Mouse (Mus musculus): ENCODE data around the gene Olfr954. TPM values are rescaled to one million over a fixed set of nuclear protein-coding genes. Genes with fewer than 3 reads are reported as not detected.

Olfr954 gene
- polyA plus RNA-seq (2012; rRNA removed), result not detected in 2 replicates

DNA sequence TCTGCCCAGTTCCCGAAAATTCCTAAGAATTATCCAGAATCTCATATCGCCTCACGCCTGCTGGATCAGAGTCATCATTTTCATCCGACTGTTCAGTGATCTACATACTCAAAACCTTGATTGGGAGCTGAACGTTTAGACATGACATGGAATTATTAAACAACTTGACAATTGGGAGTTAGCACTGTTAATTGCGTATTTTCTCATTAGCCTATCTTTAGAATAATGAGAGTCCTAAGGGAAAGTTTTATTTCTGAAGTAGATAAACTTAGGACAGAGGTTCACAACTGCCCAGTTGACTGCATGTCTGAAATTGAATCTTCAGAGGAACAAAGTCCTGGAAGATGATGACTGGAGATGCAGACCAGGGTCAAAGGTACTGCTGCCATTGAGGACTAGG, at the start of gene Olfr954:
Olfr954 (plus strand) TSS at position 301 of the 400 bp plus-strand sequence.
- no peak for DNase-seq (ENCODE audit: low read depth, low spot score)
- 77% methylated on average over 6 of the region's 6 CpGs for WGBS

DNA sequence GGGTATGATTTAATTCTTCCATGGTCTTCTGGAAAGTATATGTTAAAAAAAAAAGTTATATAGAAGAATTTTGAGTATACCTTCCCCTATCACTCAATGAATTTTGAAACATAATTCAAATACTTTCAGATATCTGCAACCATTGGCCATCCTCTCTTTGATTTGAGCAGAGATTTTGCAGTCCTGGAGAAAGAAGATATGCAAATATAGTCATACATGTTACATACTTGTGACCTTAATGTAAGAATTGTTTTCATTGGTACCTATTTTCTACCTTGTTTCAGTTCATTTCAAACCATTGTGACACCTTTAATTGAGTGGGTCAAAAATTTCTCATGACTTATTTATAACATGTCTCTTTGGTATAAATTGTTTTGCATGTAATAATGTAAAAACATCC, 29.5 kb upstream of the Olfr954 start, which contains the start of gene Olfr952:
Olfr952 (minus strand) TSS at position 101 of the 400 bp plus-strand sequence.
- DNase-seq (ENCODE audit: low read depth, low spot score), result no peak

DNA sequence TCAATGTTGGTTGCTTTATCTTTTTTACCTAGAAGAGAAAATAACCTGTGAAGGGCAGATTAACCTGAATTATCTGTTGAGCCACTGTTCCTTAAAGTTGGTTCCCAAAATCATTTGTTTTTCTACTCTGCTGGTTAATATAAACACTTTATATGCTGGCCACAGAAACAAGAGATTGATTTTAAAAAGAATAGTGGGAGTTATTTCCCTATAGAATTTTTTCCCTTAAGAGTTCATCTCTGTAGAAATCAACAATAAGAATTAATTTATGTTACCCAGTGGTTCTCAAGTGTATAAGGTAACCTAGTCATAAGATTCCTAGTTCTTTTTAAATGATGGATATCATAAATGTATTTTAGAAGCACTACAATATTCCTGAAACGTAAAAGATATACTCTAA, 15.3 kb downstream of the Olfr954 start, which contains the start of gene Olfr955:
Olfr955 (minus strand) TSS at position 101 of the 400 bp plus-strand sequence.
- no peak for DNase-seq (ENCODE audit: low read depth, low spot score)
- WGBS, result 32% methylated on average over 1 of the region's 1 CpGs

DNA sequence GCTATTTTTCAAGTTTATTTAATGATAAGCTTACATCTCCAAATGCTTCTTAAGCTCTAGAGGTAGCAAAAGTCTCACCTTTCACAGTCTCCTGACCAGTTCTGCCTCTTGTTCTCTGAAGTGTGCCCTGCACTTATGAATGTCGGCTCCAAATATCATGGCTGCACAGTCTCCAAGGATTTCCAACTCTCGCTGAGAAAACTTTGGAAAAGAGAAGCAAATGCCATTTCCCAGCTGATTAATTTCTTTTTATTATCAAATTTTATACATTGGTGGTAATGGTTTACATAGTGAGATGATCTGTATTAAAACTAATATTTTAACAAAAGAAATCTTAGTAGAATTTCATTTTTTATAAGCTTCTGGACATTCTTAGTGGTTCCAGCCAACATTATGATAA, 37.4 kb downstream of the Olfr954 start, which contains the start of gene Olfr44:
Olfr44 (minus strand) TSS at position 101 of the 400 bp plus-strand sequence.
- 84% methylated on average over 2 of the region's 2 CpGs for WGBS
- no peak for DNase-seq (ENCODE audit: low read depth, low spot score)

DNA sequence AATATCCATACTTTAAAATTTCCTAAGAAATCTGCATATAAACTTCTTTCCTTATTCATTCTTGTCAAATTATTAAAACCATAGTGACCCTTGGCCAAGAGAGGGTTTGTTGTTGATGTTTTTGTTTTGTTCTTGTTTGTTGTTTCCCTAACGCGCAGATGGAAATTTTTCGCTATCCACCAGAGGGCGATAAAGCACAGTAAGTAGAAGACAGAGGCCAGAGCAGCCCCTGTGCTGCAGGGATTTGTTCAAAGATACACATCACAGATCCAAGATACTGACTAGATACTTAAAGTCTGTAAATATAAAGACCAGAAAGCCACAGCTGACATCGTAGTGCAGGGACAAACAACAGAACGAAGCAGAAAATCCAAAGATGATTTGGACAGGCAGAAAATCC, 52.5 kb downstream of the Olfr954 start:
- DNase-seq (ENCODE audit: low read depth, low spot score), result no peak
- 6% methylated on average over 6 of the region's 6 CpGs for WGBS

DNA sequence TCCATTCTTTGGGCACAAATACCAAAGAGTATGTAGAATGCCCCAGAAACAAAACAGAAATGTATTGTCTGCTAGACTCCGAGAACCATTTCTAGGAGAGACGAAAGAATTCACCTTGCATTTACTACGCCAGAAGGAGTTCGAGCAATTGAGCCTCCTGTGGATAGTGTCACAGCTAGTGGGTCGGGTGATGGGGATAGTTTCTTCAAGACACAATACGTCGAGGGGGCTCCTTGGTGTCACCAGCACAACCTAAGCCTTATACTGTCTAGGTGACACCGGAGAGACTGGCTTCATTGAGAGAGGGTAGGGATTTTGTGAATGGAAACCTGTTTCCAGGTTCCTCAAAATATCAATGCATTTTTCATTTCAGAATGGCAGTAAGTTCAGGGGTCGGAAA, 52.9 kb downstream of the Olfr954 start:
- WGBS, result 79% methylated on average over 9 of the region's 9 CpGs
- DNase-seq (ENCODE audit: low read depth, low spot score), result no peak

Other genes with a start within 250 kb of the Olfr954 start
- gene Olfr1537, start 206.7 kb upstream of the Olfr954 start, polyA plus RNA-seq (2012; rRNA removed), result not detected in 2 replicates
- gene Olfr945, start 179.9 kb upstream of the Olfr954 start, polyA plus RNA-seq (2012; rRNA removed), result not detected in 2 replicates
- gene Olfr948, start 130.7 kb upstream of the Olfr954 start, polyA plus RNA-seq (2012; rRNA removed), result not detected in 2 replicates
- not detected in 2 replicates for gene Olfr951, start 69.3 kb upstream of the Olfr954 start, polyA plus RNA-seq (2012; rRNA removed)
- not detected in 2 replicates for gene Olfr952, start 29.6 kb upstream of the Olfr954 start, polyA plus RNA-seq (2012; rRNA removed)
- not detected in 2 replicates for gene Olfr955, start 15.2 kb downstream of the Olfr954 start, polyA plus RNA-seq (2012; rRNA removed)
- gene Olfr44, start 37.3 kb downstream of the Olfr954 start, polyA plus RNA-seq (2012; rRNA removed), result not detected in 2 replicates
- not detected in 2 replicates for gene Olfr957, start 59.1 kb downstream of the Olfr954 start, polyA plus RNA-seq (2012; rRNA removed)
- gene Olfr958, start 97.4 kb downstream of the Olfr954 start, polyA plus RNA-seq (2012; rRNA removed), result not detected in 2 replicates
- gene Olfr959, start 118.9 kb downstream of the Olfr954 start, polyA plus RNA-seq (2012; rRNA removed), result not detected in 2 replicates
- 0.49 and 0.53 TPM in 2 replicates for gene AW551984, start 147.7 kb downstream of the Olfr954 start, polyA plus RNA-seq (2012; rRNA removed)
- gene Olfr148, start 154.0 kb downstream of the Olfr954 start, polyA plus RNA-seq (2012; rRNA removed), result not detected in 2 replicates
- not detected in 2 replicates for gene Olfr960, start 164.7 kb downstream of the Olfr954 start, polyA plus RNA-seq (2012; rRNA removed)
- gene Olfr961, start 188.4 kb downstream of the Olfr954 start, polyA plus RNA-seq (2012; rRNA removed), result not detected in 2 replicates
- gene Olfr963, start 210.5 kb downstream of the Olfr954 start, polyA plus RNA-seq (2012; rRNA removed), result not detected in 2 replicates

Measured in large intestine, adult 2 months (tissue).